Mouse (Mus musculus) CH12.LX (cell line): Measurements from ENCODE around the gene Ccdc134. TPM values are rescaled to one million over a fixed set of nuclear protein-coding genes. Genes with fewer than 3 reads are reported as not detected.

Experiments used
- DNase-seq: peaks from one replicate; pipeline ENCODE4 v3.0.0-alpha.2; 2013; ENCODE audit errors: extremely low read depth
- H3K27ac ChIP-seq: 2 replicates; pipeline ENCODE4 v1.5.1; 2012; ENCODE audit warnings: low read depth, mild to moderate bottlenecking, control low read depth, moderate library complexity; ENCODE audit not compliant: insufficient read depth
- H3K27me3 ChIP-seq: replicated peaks from 2 replicates; pipeline ENCODE3; 2012; ENCODE audit warnings: inconsistent platforms
- H3K36me3 ChIP-seq, 2 experiments: replicated peaks in 1 of 2; 2 replicates each; pipeline versions ENCODE3 to v1.6.1; 2012; ENCODE audit warnings: inconsistent platforms in 1 of 2, low read length in 1 of 2, mild to moderate bottlenecking in 1 of 2, mixed read lengths in 1 of 2, moderate library complexity in 1 of 2; ENCODE audit not compliant: control insufficient read depth in 1 of 2, insufficient read depth in 1 of 2
- H3K4me1 ChIP-seq, 2 experiments: 2 replicates each; pipeline ENCODE4 v1.6.1; 2012; ENCODE audit warnings: inconsistent platforms in 1 of 2, moderate library complexity in 1 of 2; ENCODE audit not compliant: insufficient read depth in 2 of 2, control insufficient read depth in 1 of 2
- H3K4me2 ChIP-seq: 2 replicates; pipeline ENCODE4 v1.6.1; 2012; ENCODE audit warnings: low read depth, mild to moderate bottlenecking, control low read depth; ENCODE audit not compliant: poor library complexity, insufficient read depth, severe bottlenecking
- H3K4me3 ChIP-seq, 3 experiments: fragments of 150-350 bp in 1 of 3; sonication (generic) in 1 of 3; replicated peaks in 1 of 3; 2 replicates each; pipeline versions ENCODE3 to v1.5.1; 2011 to 2012; ENCODE audit warnings: low read depth in 2 of 3, low read length in 2 of 3, mild to moderate bottlenecking in 2 of 3, moderate library complexity in 2 of 3, control low read depth in 1 of 3, improper control_type of control experiment in 1 of 3, inconsistent platforms in 1 of 3, mixed read lengths in 1 of 3; ENCODE audit not compliant: poor library complexity in 1 of 3
- H3K79me2 ChIP-seq: replicated peaks from 2 replicates; pipeline ENCODE4 v1.6.1; 2012; ENCODE audit warnings: mild to moderate bottlenecking, moderate library complexity; ENCODE audit not compliant: control insufficient read depth, poor library complexity, insufficient read depth, severe bottlenecking; ENCODE audit errors: extremely low read depth
- H3K9ac ChIP-seq: 2 replicates; pipeline ENCODE4 v1.6.1; 2012; ENCODE audit warnings: low read depth, mild to moderate bottlenecking, control low read depth, moderate library complexity; ENCODE audit not compliant: insufficient read depth
- H3K9me3 ChIP-seq: replicated peaks from 2 replicates; pipeline ENCODE3; 2012; ENCODE audit warnings: low read length, inconsistent platforms, mixed read lengths
- CHD1 ChIP-seq: IDR thresholded peaks from 2 replicates; pipeline ENCODE4 v1.6.1; 2012; ENCODE audit warnings: low read depth, low read length, improper control_type of control experiment, inconsistent platforms
- CHD2 ChIP-seq: IDR thresholded peaks from 2 replicates; pipeline ENCODE4 v1.6.1; 2011; ENCODE audit warnings: low read length, improper control_type of control experiment
- CTCF ChIP-seq, 2 experiments: IDR thresholded peaks in 1 of 2; conservative IDR thresholded peaks in 1 of 2; 2 replicates each; pipeline ENCODE4 v1.5.1; 2011 to 2012; ENCODE audit warnings: low read depth in 2 of 2, low read length in 2 of 2, improper control_type of control experiment in 1 of 2, inconsistent platforms in 1 of 2, mild to moderate bottlenecking in 1 of 2, moderate library complexity in 1 of 2
- E2F4 ChIP-seq: IDR thresholded peaks from 2 replicates; pipeline ENCODE4 v1.6.1; 2011; ENCODE audit warnings: low read depth, low read length, improper control_type of control experiment; ENCODE audit not compliant: insufficient replicate concordance
- EP300 ChIP-seq: IDR thresholded peaks from 2 replicates; pipeline ENCODE4 v1.6.1; 2011; ENCODE audit warnings: low read length, improper control_type of control experiment
- ETS1 ChIP-seq: conservative IDR thresholded peaks from 2 replicates; pipeline ENCODE4 v1.6.1; 2012; ENCODE audit warnings: low read depth, mild to moderate bottlenecking, inconsistent platforms, low read length, improper control_type of control experiment, moderate library complexity
- GABPA ChIP-seq: IDR thresholded peaks from 2 replicates; pipeline ENCODE4 v1.6.1; 2012; ENCODE audit warnings: low read depth, low read length, improper control_type of control experiment, inconsistent platforms; ENCODE audit not compliant: insufficient replicate concordance
- JUN ChIP-seq: IDR thresholded peaks from 2 replicates; pipeline ENCODE4 v1.6.1; 2011; ENCODE audit warnings: low read depth, mild to moderate bottlenecking, low read length, improper control_type of control experiment, moderate library complexity; ENCODE audit not compliant: insufficient read depth
- JUND ChIP-seq: conservative IDR thresholded peaks from 2 replicates; pipeline ENCODE4 v1.6.1; 2011; ENCODE audit warnings: low read depth, low read length, improper control_type of control experiment
- KAT2A ChIP-seq: IDR thresholded peaks from 2 replicates; pipeline ENCODE4 v1.6.1; 2012; ENCODE audit warnings: low read length, improper control_type of control experiment, inconsistent platforms; ENCODE audit not compliant: insufficient replicate concordance
- MAFK ChIP-seq: IDR thresholded peaks from 2 replicates; pipeline ENCODE4 v1.6.1; 2011; ENCODE audit warnings: low read length, improper control_type of control experiment; ENCODE audit not compliant: insufficient replicate concordance
- MAX ChIP-seq: IDR thresholded peaks from 2 replicates; pipeline ENCODE4 v1.6.1; 2011; ENCODE audit warnings: low read length, improper control_type of control experiment
- MEF2A ChIP-seq: IDR thresholded peaks from 2 replicates; pipeline ENCODE4 v1.6.1; 2014; ENCODE audit warnings: low read depth, mild to moderate bottlenecking, inconsistent platforms, low read length, improper control_type of control experiment, borderline replicate concordance
- MXI1 ChIP-seq: IDR thresholded peaks from 2 replicates; pipeline ENCODE4 v1.6.1; 2011; ENCODE audit warnings: mild to moderate bottlenecking, low read depth, low read length, improper control_type of control experiment
- NRF1 ChIP-seq: IDR thresholded peaks from 2 replicates; pipeline ENCODE4 v1.6.1; 2014; ENCODE audit warnings: low read depth, mild to moderate bottlenecking, inconsistent platforms, low read length, improper control_type of control experiment, moderate library complexity
- PAX5 ChIP-seq: IDR thresholded peaks from 2 replicates; pipeline ENCODE4 v1.6.1; 2012; ENCODE audit warnings: low read length, inconsistent platforms, mixed read lengths
- SIN3A ChIP-seq: IDR thresholded peaks from 2 replicates; pipeline ENCODE4 v1.6.1; 2012; ENCODE audit warnings: low read length, improper control_type of control experiment, inconsistent platforms
- SMC3 ChIP-seq: IDR thresholded peaks from 2 replicates; pipeline ENCODE4 v1.6.1; 2011; ENCODE audit warnings: low read depth, low read length, improper control_type of control experiment
- TBP ChIP-seq: conservative IDR thresholded peaks from 2 replicates; pipeline ENCODE4 v1.6.1; 2011; ENCODE audit warnings: low read depth, low read length, improper control_type of control experiment
- UBTF ChIP-seq: IDR thresholded peaks from 2 replicates; pipeline ENCODE4 v1.6.1; 2012; ENCODE audit warnings: low read depth, mild to moderate bottlenecking, inconsistent platforms, low read length, improper control_type of control experiment, moderate library complexity
- USF1 ChIP-seq: IDR thresholded peaks from 2 replicates; pipeline ENCODE4 v1.6.1; 2014; ENCODE audit warnings: low read depth, mild to moderate bottlenecking, inconsistent platforms, low read length, improper control_type of control experiment
- ZKSCAN1 ChIP-seq: IDR thresholded peaks from 2 replicates; pipeline ENCODE4 v1.6.1; 2012; ENCODE audit warnings: low read depth, inconsistent platforms, low read length, improper control_type of control experiment, borderline replicate concordance
- ZNF384 ChIP-seq: IDR thresholded peaks from 2 replicates; pipeline ENCODE4 v1.6.1; 2012; ENCODE audit warnings: low read depth, low read length, improper control_type of control experiment, inconsistent platforms
- dilution Hi-C: fragments of 300-500 bp; cut with MboI; formaldehyde crosslinking; loops from 2 replicates; pipeline ENCODE4 v1.14.3; 2020; ENCODE audit warnings: low sequenced_read_pairs; ENCODE audit not compliant: extremely low pct_unique_long_range_greater_than_20kb, extremely low pct_ligation_motif_present
- in situ Hi-C: fragments of 300-500 bp; cut with MboI; formaldehyde crosslinking; loops from 3 replicates; pipeline ENCODE4 v1.14.3; 2019; ENCODE audit warnings: low sequenced_read_pairs, low pct_ligation_motif_present, low pct_unique_long_range_greater_than_20kb, mixed read lengths
- polyA plus RNA-seq: library from polyadenylated mRNA; unstranded; fragments of >175 nt; gene quantifications from 2 replicates; pipeline ENCODE4 v1.2.1, GENCODE M21; 2012; ENCODE audit warnings: low read depth; ENCODE audit not compliant: insufficient read length
- total RNA-seq, 2 experiments: library from RNA; depleted of rRNA; stranded (reverse); fragments of 300-350 nt in 1 of 2; fragments of >200 nt in 1 of 2; gene quantifications; 2 replicates each; pipeline ENCODE4 v1.2.3; 2012 to 2014

Ccdc134 gene
- total and polyA plus RNA-seq, 3 experiments = 35.7 to 43.6 (median 37.1) TPM

DNA sequence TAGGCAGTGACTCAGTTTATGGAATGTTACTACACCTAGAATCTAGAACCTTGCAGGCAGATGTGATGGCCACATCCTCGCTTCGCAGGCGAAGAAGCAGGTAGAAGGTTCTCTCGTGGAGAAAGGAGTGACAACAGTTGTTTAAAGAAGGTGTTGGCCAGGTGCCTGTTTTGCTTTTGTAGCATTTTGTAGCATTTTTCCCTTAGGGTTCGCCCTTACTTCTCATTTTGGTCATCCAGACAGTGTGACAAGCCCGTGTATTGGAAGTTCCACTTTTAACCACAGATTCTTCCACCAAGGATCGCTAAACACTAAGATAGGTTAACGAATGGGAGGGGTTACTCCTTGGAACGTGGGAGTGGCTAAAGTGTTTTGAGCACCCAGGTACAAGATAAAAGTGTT lies 20.8 kb downstream of the Ccdc134 start (continued):
- TF ChIP-seq TBP (no peak; the same call in 1 of the 2 replicates), EP300 (peak; percentile 58), MXI1 (no peak; the same call in 1 of the 2 replicates)

DNA sequence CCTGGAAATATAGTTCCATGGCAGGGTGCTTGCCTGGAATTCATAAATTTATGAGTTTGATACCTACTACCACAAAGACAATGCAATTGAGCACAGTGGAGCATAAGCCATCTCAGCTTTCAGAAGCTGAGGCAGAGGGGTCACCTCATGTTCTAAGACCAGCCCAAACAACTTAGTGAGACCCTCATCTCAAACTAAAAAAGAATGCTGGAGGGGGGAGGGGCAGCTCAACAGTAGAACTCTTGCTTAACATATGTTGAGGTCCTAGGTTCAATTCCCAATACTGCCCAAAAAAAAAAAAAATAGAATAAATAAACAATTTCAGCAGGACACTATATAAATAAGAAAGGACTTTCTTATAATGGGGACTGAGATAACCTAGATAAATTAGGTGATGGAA lies 22.3 kb downstream of the Ccdc134 start:
- Histone ChIP-seq H3K36me3 (peaks cover 0 to 35% of the 10 kb centered on the region in 2 experiments), H3K9ac (no peak overlapping the region), H3K27me3 (no peaks in the 10 kb centered on the region), H3K4me3 (peak overlapping the region in 1 of 3 experiments; percentile 7), H3K4me2 (peak overlapping the region; percentile 93; the same call in 1 of the 2 replicates), H3K27ac (no peak overlapping the region), H3K4me1 (peaks cover 14 to 68% of the 10 kb centered on the region in 2 experiments), H3K79me2 (peaks cover 76% of the 10 kb centered on the region), H3K9me3 (no peaks in the 10 kb centered on the region)
- in situ Hi-C loops (no loop called here), dilution Hi-C loops (no loop called here)
- no peak for DNase-seq
- TF ChIP-seq SIN3A = no peak; the same call in 1 of the 2 replicates
- TF ChIP-seq CHD1 = peak; percentile 79; the same call in 1 of the 2 replicates
- TF ChIP-seq, all 38 proteins: peak for 1

DNA sequence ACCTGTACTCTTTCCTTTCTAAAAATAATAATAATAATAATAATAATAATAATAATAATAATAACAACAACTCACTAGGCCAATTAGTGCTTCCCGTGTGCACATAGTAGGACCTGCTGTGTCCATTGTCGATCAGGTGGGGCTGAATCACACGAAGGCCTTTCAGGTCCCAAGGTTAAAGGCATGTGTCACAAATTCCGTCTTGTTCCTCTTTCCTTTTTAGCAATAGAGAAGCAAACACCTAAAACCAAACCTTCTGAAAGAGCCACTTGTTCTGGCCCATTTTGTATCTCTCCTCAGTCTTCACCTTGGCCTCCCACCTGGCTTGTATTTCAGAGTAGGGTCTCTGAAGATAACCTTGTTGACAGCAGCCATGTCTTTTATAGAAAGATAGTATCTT lies 23.5 kb downstream of the Ccdc134 start:
- peaks cover 0 to 39% of the 10 kb centered on the region in 2 experiments for H3K36me3 ChIP-seq

More for the DNA sequence above, 23.5 kb downstream of the Ccdc134 start:
- dilution Hi-C loops = no loop called here
- peak overlapping the region; percentile 29; the same call in 1 of the 2 replicates for H3K9ac ChIP-seq
- in situ Hi-C loops = no loop called here
- H3K79me2 ChIP-seq = peaks cover 87% of the 10 kb centered on the region
- H3K4me2 ChIP-seq = peak overlapping the region; percentile 69
- H3K27me3 ChIP-seq = no peaks in the 10 kb centered on the region
- H3K4me3 ChIP-seq = no peak overlapping the region
- TF ChIP-seq NRF1 (no peak), E2F4 (no peak), JUN (peak; percentile 68), ETS1 (peak; percentile 53; the same call in 1 of the 2 replicates), JUND (peak; percentile 70; the same call in 1 of the 2 replicates), CHD2 (no peak), UBTF (no peak), SIN3A (no peak; the same call in 1 of the 2 replicates), MAX (no peak), USF1 (no peak), MEF2A (no peak), TBP (no peak), SMC3 (no peak), KAT2A (no peak), MAFK (no peak), EP300 (peak; percentile 63), GABPA (no peak), PAX5 (no peak), CHD1 (no peak), ZKSCAN1 (peak; percentile 97), ZNF384 (no peak), CTCF (conservative IDR thresholded peaks at IDR 0.05 in 1 of 2, IDR thresholded peaks at IDR 0.05 in 1 of 2; ENCODE audit: low read depth in 2 of 2, low read length in 2 of 2) (no peak), MXI1 (peak; percentile 57; the same call in 1 of the 2 replicates)
- TF ChIP-seq, all 38 proteins: peak for 6
- peaks cover 16 to 69% of the 10 kb centered on the region in 2 experiments for H3K4me1 ChIP-seq
- H3K27ac ChIP-seq = peak overlapping the region; percentile 71; the same call in 1 of the 2 replicates
- H3K9me3 ChIP-seq = no peaks in the 10 kb centered on the region
- DNase-seq = no peak
